Mouse (Mus musculus): ENCODE data around the gene Syngap1.

DNA sequence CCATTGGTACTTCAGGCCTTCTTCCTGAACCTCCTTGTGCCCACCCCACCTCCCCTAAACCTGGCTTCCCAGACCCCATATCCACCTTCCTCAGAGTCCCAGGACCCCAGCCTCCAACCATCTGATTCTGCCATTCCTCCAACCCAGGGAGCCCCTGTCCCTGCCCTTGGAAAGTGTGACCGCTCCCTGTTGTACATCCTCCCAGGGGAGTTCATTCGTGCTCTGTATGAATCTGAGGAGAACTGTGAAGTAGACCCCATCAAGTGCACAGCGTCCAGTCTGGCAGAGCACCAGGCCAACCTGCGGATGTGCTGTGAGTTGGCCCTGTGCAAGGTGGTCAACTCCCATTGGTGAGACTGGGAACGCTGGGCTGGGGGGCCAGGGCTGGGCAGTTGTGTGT, 16.8 kb downstream of the Syngap1 start:
- TF ChIP-seq CTCF (IDR thresholded peaks at IDR 0.05; ENCODE audit: low read depth) (no peak), EP300 (optimal IDR thresholded peaks at IDR 0.05) (no peak)
